Mouse (Mus musculus) gonadal fat pad, adult 2 months (tissue): ENCODE results near the gene Tcfl5. TPM values are rescaled to one million over a fixed set of nuclear protein-coding genes. Genes with fewer than 3 reads are reported as not detected.
A peak's percentile ranks its signal among the peaks of the same experiment; 100 is the strongest.

Experiments
- DNase-seq: peaks from one replicate; pipeline ENCODE4 v3.0.0-alpha.2; 2012; ENCODE audit warnings: low read depth
- polyA plus RNA-seq: library from polyadenylated mRNA; depleted of rRNA; stranded (reverse); fragments of >200 nt; gene quantifications from 2 replicates; pipeline ENCODE4 v1.2.3, GENCODE M21; 2012; rRNA removed

Gene Tcfl5
- polyA plus RNA-seq = 0.35 and 1.0 TPM in 2 replicates

GRCm38 (mm10) chr2:180642555-180643260, at the start of gene Tcfl5:
Tcfl5 (minus strand) TSS chr2:180642708.
- no peak for DNase-seq

- no peak for DNase-seq
These were observed 47.3 kb upstream of the Tcfl5 start for GRCm38 (mm10) chr2:180689841-180690240.

- DNase-seq = no peak
These were observed 41.5 kb upstream of the Tcfl5 start for GRCm38 (mm10) chr2:180684031-180684430.

GRCm38 (mm10) chr2:180683524-180683923, 41.0 kb upstream of the Tcfl5 start:
- DNase-seq = no peak

- DNase-seq = no peak
These were observed 38.7 kb upstream of the Tcfl5 start for GRCm38 (mm10) chr2:180681225-180681624.

GRCm38 (mm10) chr2:180678609-180679140, 36.2 kb upstream of the Tcfl5 start:
- DNase-seq = no peak

- no peak for DNase-seq
These were observed 34.2 kb upstream of the Tcfl5 start for GRCm38 (mm10) chr2:180676706-180677105.

GRCm38 (mm10) chr2:180662008-180662407, 19.5 kb upstream of the Tcfl5 start:
- DNase-seq = no peak

GRCm38 (mm10) chr2:180660521-180660920, 18.0 kb upstream of the Tcfl5 start:
- DNase-seq = no peak

- no peak for DNase-seq
These were observed 17.0 kb upstream of the Tcfl5 start for GRCm38 (mm10) chr2:180659353-180660150.

- no peak for DNase-seq
These were observed 15.9 kb upstream of the Tcfl5 start for GRCm38 (mm10) chr2:180658381-180658780.

- peak; percentile 22 for DNase-seq
These were observed 15.0 kb upstream of the Tcfl5 start for GRCm38 (mm10) chr2:180657394-180658013.

- no peak for DNase-seq
These were observed 12.6 kb upstream of the Tcfl5 start for GRCm38 (mm10) chr2:180655150-180655549.

GRCm38 (mm10) chr2:180654666-180655065, 12.2 kb upstream of the Tcfl5 start:
- no peak for DNase-seq

GRCm38 (mm10) chr2:180646841-180647240, 4.3 kb upstream of the Tcfl5 start:
- DNase-seq = no peak

- no peak for DNase-seq
These were observed 1.1 kb upstream of the Tcfl5 start for GRCm38 (mm10) chr2:180643626-180644025.

GRCm38 (mm10) chr2:180641576-180642554, 643 bp downstream of the Tcfl5 start:
- DNase-seq = no peak

- DNase-seq = no peak
These were observed 30.6 kb downstream of the Tcfl5 start for GRCm38 (mm10) chr2:180611882-180612281.

GRCm38 (mm10) chr2:180610283-180610682, 32.2 kb downstream of the Tcfl5 start:
- no peak for DNase-seq

GRCm38 (mm10) chr2:180604781-180605180, 37.7 kb downstream of the Tcfl5 start:
- no peak for DNase-seq

- DNase-seq = no peak
These were observed 41.9 kb downstream of the Tcfl5 start for GRCm38 (mm10) chr2:180600569-180601021.
